Mouse (Mus musculus) forebrain, embryonic 10.5 days (tissue): ENCODE measurements around the gene Ackr3. TPM values are rescaled to one million over a fixed set of nuclear protein-coding genes. Genes with fewer than 3 reads are reported as not detected.
A peak's percentile ranks its signal among the peaks of the same experiment; 100 is the strongest.

ENCODE experiments used
- DNase-seq: peaks from one replicate; pipeline ENCODE4 v3.0.0-alpha.2; 2017; ENCODE audit warnings: low spot score; ENCODE audit errors: extremely low spot score
- H3K27ac ChIP-seq: fragments of 300-500 bp; sonication (generic); 2 replicates; pipeline ENCODE4 v1.5.1; 2016; ENCODE audit warnings: mild to moderate bottlenecking
- H3K27me3 ChIP-seq: fragments of 300-500 bp; sonication (generic); 2 replicates; pipeline ENCODE4 v1.6.1; 2016; ENCODE audit warnings: mild to moderate bottlenecking; ENCODE audit not compliant: poor library complexity, severe bottlenecking
- H3K36me3 ChIP-seq: fragments of 300-500 bp; sonication (generic); replicated peaks from 2 replicates; pipeline ENCODE4 v1.6.1; 2016; ENCODE audit warnings: mild to moderate bottlenecking, moderate library complexity
- H3K4me1 ChIP-seq: fragments of 300-500 bp; sonication (generic); 2 replicates; pipeline ENCODE4 v1.6.1; 2016
- H3K4me3 ChIP-seq: fragments of 300-500 bp; sonication (generic); 2 replicates; pipeline ENCODE4 v1.5.1; 2016; ENCODE audit warnings: mild to moderate bottlenecking, moderate library complexity
- H3K9me3 ChIP-seq: fragments of 300-500 bp; sonication (generic); 2 replicates; pipeline ENCODE4 v1.6.1; 2016; ENCODE audit warnings: mild to moderate bottlenecking, moderate library complexity
- WGBS: fragments of 180-500 bp; shearing (Covaris S2); methylation state at CpG from one replicate; pipeline ENCODE4 v1.1.7; 2016; 5-methylcytosine and 5-hydroxymethylcytosine counted together
- polyA plus RNA-seq: library from polyadenylated mRNA; unstranded; fragments of >200 nt; fragmentation: Nextera tagmentation; extraction: Ambion mirVana; gene quantifications from 2 replicates; pipeline ENCODE4 v1.2.1, GENCODE M21; 2016

Ackr3 gene
- polyA plus RNA-seq = 19.3 and 21.5 TPM in 2 replicates

- Histone ChIP-seq H3K27me3 (peaks cover 35% of the 10 kb centered on the region), H3K4me3 (peak within 1 kb of the TSS; percentile 70), H3K9me3 (no peaks in the 10 kb centered on the region), H3K27ac (peak within 1 kb of the TSS; percentile 86), H3K36me3 (peaks cover 8% of the 10 kb centered on the region), H3K4me1 (peaks cover 78% of the 10 kb centered on the region)
- 2% methylated on average over 19 of the region's 19 CpGs for WGBS
- peak; percentile 89 for DNase-seq
Measured at GRCm38 (mm10) chr1:90203783-90204690, at the start of gene Ackr3. Gene Ackr3, plus strand, starts transcription at chr1:90203980.

- Histone ChIP-seq H3K27ac (peak overlapping the region; percentile 16; the same call in 1 of the 2 replicates), H3K4me1 (peaks cover 31% of the 10 kb centered on the region), H3K4me3 (no peak overlapping the region), H3K27me3 (0 out of 2 replicates have a peak, but pooled peaks cover 25% of the 10 kb centered on the region), H3K36me3 (no peaks in the 10 kb centered on the region), H3K9me3 (no peaks in the 10 kb centered on the region)
- WGBS = 84% methylated on average over 7 of the region's 7 CpGs
- no peak for DNase-seq
Measured at GRCm38 (mm10) chr1:90156589-90156988, 47.2 kb upstream of the Ackr3 start.

- Histone ChIP-seq H3K4me3 (no peak overlapping the region), H3K36me3 (no peaks in the 10 kb centered on the region), H3K9me3 (no peaks in the 10 kb centered on the region), H3K4me1 (peaks cover 28% of the 10 kb centered on the region), H3K27ac (0 out of 2 replicates have a peak overlapping the region, but pooled peaks have one; percentile 8), H3K27me3 (0 out of 2 replicates have a peak, but pooled peaks cover 9% of the 10 kb centered on the region)
- DNase-seq = peak; percentile 27
- 35% methylated on average over 13 of the region's 13 CpGs for WGBS
Measured at GRCm38 (mm10) chr1:90159927-90160326, 43.9 kb upstream of the Ackr3 start.

GRCm38 (mm10) chr1:90161623-90162022, 42.2 kb upstream of the Ackr3 start:
- H3K27ac ChIP-seq = no peak overlapping the region
- WGBS = 90% methylated on average over 6 of the region's 6 CpGs

GRCm38 (mm10) chr1:90162379-90162857, 41.4 kb upstream of the Ackr3 start:
- Histone ChIP-seq H3K36me3 (no peaks in the 10 kb centered on the region), H3K4me3 (no peak overlapping the region), H3K9me3 (no peaks in the 10 kb centered on the region), H3K27ac (peak overlapping the region; percentile 66; the same call in 1 of the 2 replicates), H3K27me3 (no peaks in the 10 kb centered on the region), H3K4me1 (peaks cover 28% of the 10 kb centered on the region)
- no peak for DNase-seq
- WGBS = 76% methylated on average over 13 of the region's 13 CpGs

More at GRCm38 (mm10) chr1:90161623-90162022, 42.2 kb upstream of the Ackr3 start:
- Histone ChIP-seq H3K4me3 (no peak overlapping the region), H3K27me3 (0 out of 2 replicates have a peak, but pooled peaks cover 4% of the 10 kb centered on the region), H3K9me3 (no peaks in the 10 kb centered on the region), H3K36me3 (no peaks in the 10 kb centered on the region), H3K4me1 (peaks cover 28% of the 10 kb centered on the region)
- DNase-seq = no peak

GRCm38 (mm10) chr1:90163161-90163560, 40.6 kb upstream of the Ackr3 start:
- Histone ChIP-seq H3K4me1 (peaks cover 28% of the 10 kb centered on the region), H3K9me3 (no peaks in the 10 kb centered on the region), H3K27ac (peak overlapping the region; percentile 66; the same call in 1 of the 2 replicates), H3K27me3 (no peaks in the 10 kb centered on the region), H3K36me3 (no peaks in the 10 kb centered on the region), H3K4me3 (no peak overlapping the region)
- no peak for DNase-seq
- WGBS = 91% methylated on average over 7 of the region's 7 CpGs

- Histone ChIP-seq H3K27me3 (no peaks in the 10 kb centered on the region), H3K4me1 (peaks cover 28% of the 10 kb centered on the region), H3K36me3 (no peaks in the 10 kb centered on the region), H3K27ac (peak overlapping the region; percentile 65), H3K4me3 (no peak overlapping the region), H3K9me3 (no peaks in the 10 kb centered on the region)
- no peak for DNase-seq
- WGBS = 40% methylated on average over 3 of the region's 3 CpGs
Measured at GRCm38 (mm10) chr1:90164319-90164718, 39.5 kb upstream of the Ackr3 start.

- WGBS = 63% methylated on average over 8 of the region's 8 CpGs
- Histone ChIP-seq H3K36me3 (no peaks in the 10 kb centered on the region), H3K27ac (no peak overlapping the region), H3K9me3 (no peaks in the 10 kb centered on the region), H3K4me1 (peaks cover 7% of the 10 kb centered on the region), H3K4me3 (no peak overlapping the region), H3K27me3 (no peaks in the 10 kb centered on the region)
- no peak for DNase-seq
Measured at GRCm38 (mm10) chr1:90174338-90174737, 29.4 kb upstream of the Ackr3 start.

- 87% methylated on average over 7 of the region's 7 CpGs for WGBS
- Histone ChIP-seq H3K36me3 (no peaks in the 10 kb centered on the region), H3K9me3 (no peaks in the 10 kb centered on the region), H3K27ac (no peak overlapping the region), H3K4me3 (no peak overlapping the region), H3K4me1 (peaks cover 7% of the 10 kb centered on the region), H3K27me3 (no peaks in the 10 kb centered on the region)
- no peak for DNase-seq
Measured at GRCm38 (mm10) chr1:90176223-90176622, 27.6 kb upstream of the Ackr3 start.

- H3K9me3 ChIP-seq = no peaks in the 10 kb centered on the region
- 0 out of 2 replicates have a peak, but pooled peaks cover 6% of the 10 kb centered on the region for H3K27me3 ChIP-seq
- peaks cover 11% of the 10 kb centered on the region for H3K4me1 ChIP-seq
- H3K36me3 ChIP-seq = no peaks in the 10 kb centered on the region
- no peak overlapping the region for H3K27ac ChIP-seq
- no peak overlapping the region for H3K4me3 ChIP-seq
- DNase-seq = no peak
Measured at GRCm38 (mm10) chr1:90177565-90177964, 26.2 kb upstream of the Ackr3 start.

- WGBS = 82% methylated on average over 5 of the region's 5 CpGs
- Histone ChIP-seq H3K36me3 (no peaks in the 10 kb centered on the region), H3K27me3 (0 out of 2 replicates have a peak, but pooled peaks cover 6% of the 10 kb centered on the region), H3K9me3 (no peaks in the 10 kb centered on the region), H3K4me3 (no peak overlapping the region), H3K4me1 (peaks cover 11% of the 10 kb centered on the region), H3K27ac (no peak overlapping the region)
- DNase-seq = no peak
Measured at GRCm38 (mm10) chr1:90177978-90178377, 25.8 kb upstream of the Ackr3 start.

GRCm38 (mm10) chr1:90180479-90180878, 23.3 kb upstream of the Ackr3 start:
- Histone ChIP-seq H3K4me1 (peaks cover 11% of the 10 kb centered on the region; the same call in 1 of the 2 replicates), H3K9me3 (no peaks in the 10 kb centered on the region), H3K4me3 (no peak overlapping the region), H3K36me3 (no peaks in the 10 kb centered on the region), H3K27me3 (0 out of 2 replicates have a peak, but pooled peaks cover 6% of the 10 kb centered on the region), H3K27ac (no peak overlapping the region)
- no peak for DNase-seq
- whole genome bisulfite sequencing = 83% methylated on average over 7 of the region's 7 CpGs
